Comparison of ENCODE assay signal across 8 mouse cellular contexts in genomic region chr17:65784610-65785140, GRCm38 (mm10). TPM values are rescaled to one million over a fixed set of nuclear protein-coding genes. Genes with fewer than 3 reads are reported as not detected.
DNase-seq lines count a peak whose midpoint lies in the region; ATAC-seq and TF ChIP-seq lines count a peak whose summit lies in the region.

No protein-coding gene starts in this region.

- TF ChIP-seq CTCF in bone marrow macrophage, adult 2 months (IDR thresholded peaks at IDR 0.05; ENCODE audit: low read depth, low read length), result no peak

- H3K4me2 ChIP-seq in heart, embryonic 12.5 days, result peak overlapping the region; percentile 65
- H3K4me2 ChIP-seq in hindbrain, embryonic 14.5 days (replicated peaks), result peak overlapping the region; percentile 75
- H3K4me2 ChIP-seq in midbrain, embryonic 13.5 days (replicated peaks), result peak overlapping the region; percentile 72

- no peaks in the 10 kb centered on the region for H3K27me3 ChIP-seq in heart, embryonic 12.5 days (replicated peaks)
- H3K27me3 ChIP-seq in hindbrain, embryonic 14.5 days (ENCODE audit: control insufficient read depth, insufficient read depth, low read length), result no peaks in the 10 kb centered on the region
- no peaks in the 10 kb centered on the region for H3K27me3 ChIP-seq in midbrain, embryonic 13.5 days

- peaks cover 36% of the 10 kb centered on the region for H3K4me1 ChIP-seq in heart, embryonic 12.5 days (replicated peaks)
- peaks cover 18% of the 10 kb centered on the region for H3K4me1 ChIP-seq in bone marrow macrophage, adult 2 months (ENCODE audit: control insufficient read depth, insufficient read depth, low read length)
- peaks cover 19% of the 10 kb centered on the region for H3K4me1 ChIP-seq in hindbrain, embryonic 14.5 days (replicated peaks; ENCODE audit: control insufficient read depth, insufficient read depth, low read length)
- peaks cover 33% of the 10 kb centered on the region for H3K4me1 ChIP-seq in midbrain, embryonic 13.5 days (replicated peaks)

- no peak for DNase-seq in heart, postnatal 10 days
- no peak for DNase-seq in hindbrain, embryonic 14.5 days (ENCODE audit: low spot score)
- DNase-seq in urinary bladder, postnatal 14 days (ENCODE audit: low spot score), result no peak
- DNase-seq in gastrocnemius, postnatal 10 days, result no peak
- DNase-seq in layer of hippocampus, adult 8-10 months (ENCODE audit: low spot score in 2 of 2), result no peak

- peaks cover 26% of the 10 kb centered on the region for H3K36me3 ChIP-seq in heart, embryonic 12.5 days
- 0 out of 2 replicates have a peak, but pooled peaks cover 4% of the 10 kb centered on the region for H3K36me3 ChIP-seq in hindbrain, embryonic 14.5 days (replicated peaks; ENCODE audit: control insufficient read depth, insufficient read depth)
- H3K36me3 ChIP-seq in midbrain, embryonic 13.5 days, result peaks cover 11% of the 10 kb centered on the region

- WGBS in heart, embryonic 12.5 days, result 63% methylated on average over 8 of the region's 8 CpGs
- 73% methylated on average over 8 of the region's 8 CpGs for WGBS in hindbrain, embryonic 14.5 days
- 73% methylated on average over 8 of the region's 8 CpGs for WGBS in midbrain, embryonic 13.5 days

- no peak for TF ChIP-seq POLR2A in bone marrow macrophage, adult 2 months (IDR thresholded peaks at IDR 0.05; ENCODE audit: borderline replicate concordance, low read depth, low read length)

- no peak overlapping the region; the same call in 1 of the 2 replicates for H3K27ac ChIP-seq in heart, embryonic 12.5 days (ENCODE audit: poor library complexity, severe bottlenecking)
- H3K27ac ChIP-seq in bone marrow macrophage, adult 2 months (ENCODE audit: insufficient read depth, low read depth, low read length), result peak overlapping the region; percentile 75
- H3K27ac ChIP-seq in hindbrain, embryonic 14.5 days, result no peak overlapping the region
- no peak overlapping the region for H3K27ac ChIP-seq in midbrain, embryonic 13.5 days

- peak overlapping the region; percentile 34 for H3K4me3 ChIP-seq in heart, embryonic 12.5 days
- H3K4me3 ChIP-seq in bone marrow macrophage, adult 2 months (ENCODE audit: insufficient read depth, low read length), result peak overlapping the region; percentile 57
- H3K4me3 ChIP-seq in hindbrain, embryonic 14.5 days (replicated peaks; ENCODE audit: low read length), result peak overlapping the region; percentile 95
- H3K4me3 ChIP-seq in midbrain, embryonic 13.5 days (replicated peaks), result peak overlapping the region; percentile 94

- H3K9ac ChIP-seq in heart, embryonic 12.5 days, result peak overlapping the region; percentile 46; the same call in 1 of the 2 replicates
- peak overlapping the region; percentile 100 for H3K9ac ChIP-seq in hindbrain, embryonic 14.5 days
- peak overlapping the region; percentile 53 for H3K9ac ChIP-seq in midbrain, embryonic 13.5 days (replicated peaks)

- intact Hi-C loops in heart, postnatal 10 days (cut with DNase I), result loop anchor here (5.0 kb wide), 1 partner anchor 172 kb away; the partner anchor contains the start of gene Vapa

- no peak for ATAC-seq in heart, embryonic 12.5 days (ENCODE audit: insufficient number of reproducible peaks, low FRiP score)
- ATAC-seq in hindbrain, embryonic 14.5 days (ENCODE audit: low FRiP score), result no peak
- no peak for ATAC-seq in midbrain, embryonic 13.5 days

- H3K9me3 ChIP-seq in heart, embryonic 12.5 days (replicated peaks), result no peaks in the 10 kb centered on the region
- no peaks in the 10 kb centered on the region for H3K9me3 ChIP-seq in hindbrain, embryonic 14.5 days (ENCODE audit: control insufficient read depth, low read length)
- H3K9me3 ChIP-seq in midbrain, embryonic 13.5 days, result no peaks in the 10 kb centered on the region

RNA-seq across cellular contexts. Expression of gene Ppp4r1, which starts 2.3 kb away (rescaled TPM):
- polyA plus RNA-seq in heart, embryonic 12.5 days (2016; fragmentation: Nextera tagmentation; extraction: Ambion mirVana), result 33.5 and 37.5 TPM in 2 replicates
- 10 to 100 TPM; 73.8 to 81.2 TPM for total RNA-seq in heart, postnatal 10 days (2021)
- polyA plus RNA-seq in bone marrow macrophage, adult 2 months (2012; ENCODE audit: insufficient read depth, insufficient read length, missing spikeins), result 58.9 and 64.0 TPM in 2 replicates
- polyA plus RNA-seq in hindbrain, embryonic 14.5 days (2014; fragmentation: Nextera tagmentation; extraction: Ambion mirVana), result 42.6 and 49.1 TPM in 2 replicates
- polyA plus RNA-seq in midbrain, embryonic 13.5 days (2015; fragmentation: Nextera tagmentation; extraction: Ambion mirVana), result 48.0 and 51.2 TPM in 2 replicates
- 10 to 100 TPM; 36.3 to 41.9 TPM for total RNA-seq in gastrocnemius, postnatal 10 days (2021)
- 10 to 100 TPM; 35.6 to 40.9 (median 37.7) TPM for total RNA-seq in layer of hippocampus, adult 8-10 months (2022)

RNA-seq across cellular contexts. Expression of gene Rab31, which starts 12.1 kb away (rescaled TPM):
- polyA plus RNA-seq in heart, embryonic 12.5 days (2016; fragmentation: Nextera tagmentation; extraction: Ambion mirVana), result 31.2 and 33.4 TPM in 2 replicates
- 10 to 100 TPM; 42.9 to 46.5 TPM for total RNA-seq in heart, postnatal 10 days (2021)
- polyA plus RNA-seq in bone marrow macrophage, adult 2 months (2012; ENCODE audit: insufficient read depth, insufficient read length, missing spikeins), result 122 and 128 TPM in 2 replicates
- polyA plus RNA-seq in hindbrain, embryonic 14.5 days (2014; fragmentation: Nextera tagmentation; extraction: Ambion mirVana), result 81.7 and 86.8 TPM in 2 replicates
- polyA plus RNA-seq in midbrain, embryonic 13.5 days (2015; fragmentation: Nextera tagmentation; extraction: Ambion mirVana), result 71.6 and 74.8 TPM in 2 replicates
- 10 to 100 TPM; 22.0 to 24.1 TPM for total RNA-seq in gastrocnemius, postnatal 10 days (2021)
- 10 to 100 TPM; 47.3 to 61.1 (median 52.1) TPM for total RNA-seq in layer of hippocampus, adult 8-10 months (2022)

Comparison
In these comparisons a context has a peak if more than half of its experiments do, and no peak if none do; other contexts are left out.
1. H3K4me3 ChIP-seq: peak in every context shown above with its lines; median percentile 95 in hindbrain, embryonic 14.5 days; 94 in midbrain, embryonic 13.5 days; 57 in bone marrow macrophage, adult 2 months; 34 in heart, embryonic 12.5 days.
2. H3K9ac ChIP-seq: peak in every context shown above with its lines; median percentile 100 in hindbrain, embryonic 14.5 days; 53 in midbrain, embryonic 13.5 days; 46 in heart, embryonic 12.5 days.